Mouse (Mus musculus) yolk sac, embryonic 10.5 days (tissue): ENCODE data around the gene Pfdn6.

ENCODE experiments used
- DNase-seq: peaks from one replicate; pipeline ENCODE4 v3.0.0-alpha.2; 2017; ENCODE audit warnings: low spot score

Pfdn6 gene

GRCm38 (mm10) chr17:33940206-33940805, at the start of gene Pfdn6, which contains the start of gene Wdr46:
Pfdn6 (minus strand) TSS chr17:33940343.
Wdr46 (plus strand) TSS chr17:33940660.
- DNase-seq, result peak; percentile 91

- peak; percentile 35 for DNase-seq
Measured at GRCm38 (mm10) chr17:33982136-33982535, 42.0 kb upstream of the Pfdn6 start.

GRCm38 (mm10) chr17:33981192-33981909, 41.2 kb upstream of the Pfdn6 start:
- DNase-seq, result peak; percentile 92

GRCm38 (mm10) chr17:33980181-33981035, 40.3 kb upstream of the Pfdn6 start:
- no peak for DNase-seq

- DNase-seq, result no peak
Measured at GRCm38 (mm10) chr17:33979512-33980050, 39.4 kb upstream of the Pfdn6 start.

- DNase-seq, result peak; percentile 90
Measured at GRCm38 (mm10) chr17:33978631-33979031, 38.5 kb upstream of the Pfdn6 start.

- no peak for DNase-seq
Measured at GRCm38 (mm10) chr17:33977861-33978557, 37.9 kb upstream of the Pfdn6 start.

GRCm38 (mm10) chr17:33973572-33973971, 33.4 kb upstream of the Pfdn6 start:
- no peak for DNase-seq

- DNase-seq, result peak; percentile 55
Measured at GRCm38 (mm10) chr17:33972691-33973090, 32.5 kb upstream of the Pfdn6 start.

GRCm38 (mm10) chr17:33969394-33969793, 29.3 kb upstream of the Pfdn6 start:
- no peak for DNase-seq

GRCm38 (mm10) chr17:33968927-33969326, 28.8 kb upstream of the Pfdn6 start:
- no peak for DNase-seq

- peak; percentile 73 for DNase-seq
Measured at GRCm38 (mm10) chr17:33968489-33968888, 28.3 kb upstream of the Pfdn6 start.

- no peak for DNase-seq
Measured at GRCm38 (mm10) chr17:33965846-33966550, 25.9 kb upstream of the Pfdn6 start.

GRCm38 (mm10) chr17:33965082-33965845, 25.1 kb upstream of the Pfdn6 start:
- no peak for DNase-seq

GRCm38 (mm10) chr17:33962876-33963275, 22.7 kb upstream of the Pfdn6 start:
- no peak for DNase-seq

- no peak for DNase-seq
Measured at GRCm38 (mm10) chr17:33959948-33960347, 19.8 kb upstream of the Pfdn6 start.

GRCm38 (mm10) chr17:33959135-33959534, 19.0 kb upstream of the Pfdn6 start:
- DNase-seq, result no peak

- DNase-seq, result no peak
Measured at GRCm38 (mm10) chr17:33958451-33958850, 18.3 kb upstream of the Pfdn6 start.

GRCm38 (mm10) chr17:33957493-33957892, 17.4 kb upstream of the Pfdn6 start:
- no peak for DNase-seq

- no peak for DNase-seq
Measured at GRCm38 (mm10) chr17:33956336-33956735, 16.2 kb upstream of the Pfdn6 start.
